Mouse (Mus musculus): ENCODE data around the gene Krtap5-2. TPM values are rescaled to one million over a fixed set of nuclear protein-coding genes. Genes with fewer than 3 reads are reported as not detected.

The Krtap5-2 gene
- polyA plus RNA-seq (2014; fragmentation: Illumina TruSeq; extraction: RNeasy Lipid Tissue Mini Kit (QIAGEN cat#74804)), result not detected

GRCm38 (mm10) chr7:142175905-142176304 is at the start of gene Krtap5-2:
Gene Krtap5-2, minus strand, starts transcription at chr7:142176005.

GRCm38 (mm10) chr7:142211559-142211958 is 35.8 kb upstream of the Krtap5-2 start, which contains the start of gene Gm7579:
Gene Gm7579, plus strand, starts transcription at chr7:142211859.

DNA sequence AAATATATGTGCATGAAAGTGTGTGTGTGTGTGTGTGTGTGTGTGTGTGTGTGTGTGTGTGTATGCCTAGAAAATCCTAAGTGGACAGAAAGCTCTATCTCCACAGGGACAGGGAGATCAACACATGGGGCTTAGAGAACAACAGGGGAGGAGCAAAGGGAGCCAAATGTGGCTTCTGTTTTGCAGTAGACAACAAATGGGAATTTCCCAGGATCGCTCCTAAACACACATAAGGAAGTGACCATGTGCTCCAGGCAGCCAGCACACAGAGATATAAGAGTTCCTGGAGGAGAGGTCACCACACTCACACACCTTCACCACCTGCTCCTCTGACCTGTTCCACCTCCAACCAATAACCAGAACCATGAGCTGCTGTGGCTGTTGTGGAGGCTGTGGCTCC is 25.3 kb upstream of the Krtap5-2 start, which contains the start of gene Krtap5-3:
Krtap5-3 (plus strand) TSS at position 301 of the 400 bp plus-strand sequence.

GRCm38 (mm10) chr7:142190289-142190688 is 14.5 kb upstream of the Krtap5-2 start, which contains the start of gene Gm10153:
Gene Gm10153, minus strand, starts transcription at chr7:142190389.

DNA sequence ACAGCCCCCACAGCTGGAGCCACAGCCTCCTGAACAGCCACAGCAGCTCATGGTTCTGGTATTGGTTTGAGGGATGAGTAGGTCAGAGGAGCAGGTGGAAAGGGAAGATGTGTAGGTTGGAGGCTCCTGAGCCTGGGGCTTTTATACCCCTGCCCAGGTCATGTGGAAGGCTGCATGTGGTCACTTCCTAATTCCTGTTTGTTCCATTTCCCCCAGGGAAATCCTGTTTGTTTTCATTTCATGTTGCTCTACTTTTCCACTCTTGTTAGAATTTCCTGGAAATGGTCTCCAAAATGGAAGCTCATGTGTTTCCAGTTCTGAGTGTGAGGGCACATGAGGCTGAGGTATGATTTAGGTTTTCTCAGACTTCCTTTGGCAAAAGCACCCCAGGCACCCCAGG is 10.2 kb downstream of the Krtap5-2 start, which contains the start of gene Gm4553:
Gm4553 (minus strand) TSS at position 101 of the 400 bp plus-strand sequence.

GRCm38 (mm10) chr7:142157013-142157412 is 18.8 kb downstream of the Krtap5-2 start, which contains the start of gene Gm29735:
Gene Gm29735, minus strand, starts transcription at chr7:142157113.

DNA sequence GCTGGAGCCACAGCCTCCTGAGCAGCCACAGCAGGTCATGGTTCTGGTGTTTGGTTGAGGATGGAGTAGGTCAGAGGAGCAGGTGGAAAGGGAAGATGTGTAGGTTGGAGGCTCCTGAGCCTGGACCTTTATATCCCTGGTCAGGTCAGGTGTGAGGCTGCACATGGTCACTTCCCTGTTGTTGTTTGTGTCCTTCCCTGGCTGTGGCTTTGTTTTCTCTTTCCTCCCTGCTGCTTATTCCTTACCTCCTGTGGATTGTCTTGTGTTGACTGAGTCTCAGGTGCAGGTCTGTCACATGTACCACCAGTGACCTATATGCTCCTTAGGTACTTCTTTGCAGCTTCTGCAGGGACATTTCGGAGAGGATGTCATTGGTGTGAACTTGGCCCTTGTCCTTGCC is 31.3 kb downstream of the Krtap5-2 start, which contains the start of gene Gm45337:
Gm45337 (minus strand) TSS at position 101 of the 400 bp plus-strand sequence.

DNA sequence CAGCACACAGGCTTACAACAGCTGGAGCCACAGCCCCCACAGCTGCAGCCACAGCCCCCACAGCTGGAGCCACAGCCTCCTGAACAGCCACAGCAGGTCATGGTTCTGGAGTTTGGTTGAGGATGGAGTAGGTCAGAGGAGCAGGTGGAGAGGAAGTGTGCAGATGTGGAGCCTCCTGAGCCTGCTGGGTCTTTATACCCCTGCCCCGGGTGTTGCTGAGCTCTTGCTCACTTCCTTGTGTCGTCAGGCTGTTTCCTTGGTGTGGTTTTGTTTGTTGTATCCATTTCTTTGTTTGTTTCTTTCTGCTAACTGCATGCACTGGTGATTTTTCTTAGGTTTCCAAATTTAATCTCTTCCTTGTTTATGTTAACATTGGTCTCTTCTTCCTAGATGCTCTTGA is 39.9 kb downstream of the Krtap5-2 start, which contains the start of gene Gm39115:
Gm39115 (minus strand) TSS at position 101 of the 400 bp plus-strand sequence.

Other genes with a start within 250 kb of the Krtap5-2 start
- gene Brsk2, start 226.3 kb downstream of the Krtap5-2 start, polyA plus RNA-seq (2014; fragmentation: Illumina TruSeq; extraction: RNeasy Lipid Tissue Mini Kit (QIAGEN cat#74804)), result 0.17 TPM
- gene Mob2, start 114.9 kb downstream of the Krtap5-2 start, polyA plus RNA-seq (2014; fragmentation: Illumina TruSeq; extraction: RNeasy Lipid Tissue Mini Kit (QIAGEN cat#74804)), result 10.5 TPM
- 0.43 TPM for gene Dusp8, start 80.2 kb downstream of the Krtap5-2 start, polyA plus RNA-seq (2014; fragmentation: Illumina TruSeq; extraction: RNeasy Lipid Tissue Mini Kit (QIAGEN cat#74804))
- gene Gm45618, start 55.3 kb downstream of the Krtap5-2 start, polyA plus RNA-seq (2014; fragmentation: Illumina TruSeq; extraction: RNeasy Lipid Tissue Mini Kit (QIAGEN cat#74804)), result not detected
- not detected for gene Gm39115, start 40.0 kb downstream of the Krtap5-2 start, polyA plus RNA-seq (2014; fragmentation: Illumina TruSeq; extraction: RNeasy Lipid Tissue Mini Kit (QIAGEN cat#74804))
- not detected for gene Gm45337, start 31.4 kb downstream of the Krtap5-2 start, polyA plus RNA-seq (2014; fragmentation: Illumina TruSeq; extraction: RNeasy Lipid Tissue Mini Kit (QIAGEN cat#74804))
- not detected for gene Gm29735, start 18.9 kb downstream of the Krtap5-2 start, polyA plus RNA-seq (2014; fragmentation: Illumina TruSeq; extraction: RNeasy Lipid Tissue Mini Kit (QIAGEN cat#74804))
- not detected for gene Gm4553, start 10.3 kb downstream of the Krtap5-2 start, polyA plus RNA-seq (2014; fragmentation: Illumina TruSeq; extraction: RNeasy Lipid Tissue Mini Kit (QIAGEN cat#74804))
- gene Gm10153, start 14.4 kb upstream of the Krtap5-2 start, polyA plus RNA-seq (2014; fragmentation: Illumina TruSeq; extraction: RNeasy Lipid Tissue Mini Kit (QIAGEN cat#74804)), result not detected
- not detected for gene Krtap5-3, start 25.4 kb upstream of the Krtap5-2 start, polyA plus RNA-seq (2014; fragmentation: Illumina TruSeq; extraction: RNeasy Lipid Tissue Mini Kit (QIAGEN cat#74804))
- not detected for gene Gm7579, start 35.9 kb upstream of the Krtap5-2 start, polyA plus RNA-seq (2014; fragmentation: Illumina TruSeq; extraction: RNeasy Lipid Tissue Mini Kit (QIAGEN cat#74804))
- not detected for gene Krtap5-5, start 54.0 kb upstream of the Krtap5-2 start, polyA plus RNA-seq (2014; fragmentation: Illumina TruSeq; extraction: RNeasy Lipid Tissue Mini Kit (QIAGEN cat#74804))
- gene Gm40460, start 65.1 kb upstream of the Krtap5-2 start, polyA plus RNA-seq (2014; fragmentation: Illumina TruSeq; extraction: RNeasy Lipid Tissue Mini Kit (QIAGEN cat#74804)), result not detected
- gene Gm2431, start 82.3 kb upstream of the Krtap5-2 start, polyA plus RNA-seq (2014; fragmentation: Illumina TruSeq; extraction: RNeasy Lipid Tissue Mini Kit (QIAGEN cat#74804)), result not detected
- gene Gm4559, start 98.4 kb upstream of the Krtap5-2 start, polyA plus RNA-seq (2014; fragmentation: Illumina TruSeq; extraction: RNeasy Lipid Tissue Mini Kit (QIAGEN cat#74804)), result not detected
- gene Krtap5-1, start 121.1 kb upstream of the Krtap5-2 start, polyA plus RNA-seq (2014; fragmentation: Illumina TruSeq; extraction: RNeasy Lipid Tissue Mini Kit (QIAGEN cat#74804)), result not detected
- gene Krtap5-4, start 127.5 kb upstream of the Krtap5-2 start, polyA plus RNA-seq (2014; fragmentation: Illumina TruSeq; extraction: RNeasy Lipid Tissue Mini Kit (QIAGEN cat#74804)), result not detected
- gene Ifitm10, start 197.7 kb upstream of the Krtap5-2 start, polyA plus RNA-seq (2014; fragmentation: Illumina TruSeq; extraction: RNeasy Lipid Tissue Mini Kit (QIAGEN cat#74804)), result not detected
- gene Gm49369, start 206.7 kb upstream of the Krtap5-2 start, polyA plus RNA-seq (2014; fragmentation: Illumina TruSeq; extraction: RNeasy Lipid Tissue Mini Kit (QIAGEN cat#74804)), result 29.8 TPM
- 23.6 TPM for gene Ctsd, start 212.0 kb upstream of the Krtap5-2 start, polyA plus RNA-seq (2014; fragmentation: Illumina TruSeq; extraction: RNeasy Lipid Tissue Mini Kit (QIAGEN cat#74804))

Data from ovary, adult 10 weeks (tissue).